Mouse (Mus musculus) hindbrain, postnatal 0 days (tissue): ENCODE results near the gene Cysrt1. TPM values are rescaled to one million over a fixed set of nuclear protein-coding genes. Genes with fewer than 3 reads are reported as not detected.
A peak's percentile ranks its signal among the peaks of the same experiment; 100 is the strongest.
"Not testable (repeated sequence)": the region's sequence is repeated elsewhere in the genome, so short reads cannot be mapped to it uniquely, and the experiment has no call there.

Source experiments
- ATAC-seq: fragments of 200-750 bp; cut with Nextera tagmentation; 2 replicates; pipeline ENCODE4 v1.8.0; 2017; ENCODE audit warnings: mild to moderate bottlenecking, moderate TSS enrichment, moderate library complexity
- DNase-seq: peaks from one replicate; pipeline ENCODE4 v3.0.0-alpha.2; 2015; ENCODE audit warnings: low spot score
- H3K27ac ChIP-seq: fragments of 300-500 bp; sonication (generic); 2 replicates; pipeline ENCODE4 v1.5.1; 2014; ENCODE audit warnings: mild to moderate bottlenecking
- H3K27me3 ChIP-seq: fragments of 300-500 bp; sonication (generic); 2 replicates; pipeline ENCODE4 v1.6.1; 2014; ENCODE audit warnings: low read length, mixed read lengths; ENCODE audit not compliant: insufficient read depth
- H3K36me3 ChIP-seq: fragments of 300-500 bp; sonication (generic); 2 replicates; pipeline ENCODE4 v1.6.1; 2014; ENCODE audit warnings: low read length, mixed read lengths; ENCODE audit not compliant: insufficient read depth
- H3K4me1 ChIP-seq: fragments of 300-500 bp; sonication (generic); 2 replicates; pipeline ENCODE4 v1.6.1; 2014; ENCODE audit warnings: antibody characterized with exemption, low read length, mixed read lengths; ENCODE audit not compliant: insufficient read depth
- H3K4me2 ChIP-seq: fragments of 300-500 bp; sonication (generic); 2 replicates; pipeline ENCODE4 v1.6.1; 2014; ENCODE audit warnings: low read depth, mild to moderate bottlenecking, low read length, moderate library complexity, mixed read lengths
- H3K4me3 ChIP-seq: fragments of 300-500 bp; sonication (generic); 2 replicates; pipeline ENCODE4 v1.5.1; 2014; ENCODE audit warnings: low read length
- H3K9ac ChIP-seq: fragments of 300-500 bp; sonication (generic); replicated peaks from 2 replicates; pipeline ENCODE4 v1.6.1; 2014; ENCODE audit warnings: mild to moderate bottlenecking, low read length, moderate library complexity, mixed read lengths
- H3K9me3 ChIP-seq: fragments of 300-500 bp; sonication (generic); 2 replicates; pipeline ENCODE4 v1.6.1; 2016; ENCODE audit warnings: low read length, mixed read lengths
- CTCF ChIP-seq: IDR thresholded peaks from 2 replicates; pipeline ENCODE4 v1.5.1; 2016; ENCODE audit warnings: antibody characterized with exemption, control low read depth, low read depth
- WGBS: fragments of 180-500 bp; shearing (Covaris S2); extraction: QIAGEN DNeasy Blood & Tissue Kit; methylation state at CpG from one replicate; pipeline ENCODE4 v1.1.7; 2014; 5-methylcytosine and 5-hydroxymethylcytosine counted together
- polyA plus RNA-seq: library from polyadenylated mRNA; unstranded; fragments of >200 nt; fragmentation: Nextera tagmentation; extraction: Ambion mirVana; gene quantifications from 2 replicates; pipeline ENCODE4 v1.2.1, GENCODE M21; 2015
- total RNA-seq: library from RNA; depleted of rRNA; stranded (reverse); fragments of >200 nt; gene quantifications from 2 replicates; pipeline ENCODE4 v1.2.3, GENCODE M21; 2014

Gene Cysrt1
- total and polyA plus RNA-seq, 2 experiments from 2014 or later: 0.24 TPM; not detected in 1

- DNase-seq (peak; percentile 98), ATAC-seq (peak; percentile 97)
- H3K9ac ChIP-seq: peak within 1 kb of the TSS; percentile 66
- H3K4me1 ChIP-seq: peaks cover 38% of the 10 kb centered on the region
- H3K27ac ChIP-seq: peak within 1 kb of the TSS; percentile 79
- peak within 1 kb of the TSS; percentile 60 for H3K4me3 ChIP-seq
- no peaks in the 10 kb centered on the region for H3K27me3 ChIP-seq
- H3K4me2 ChIP-seq: peak within 1 kb of the TSS; percentile 76
- under 1% methylated on average over 39 of the region's 39 CpGs for WGBS
- no peaks in the 10 kb centered on the region for H3K9me3 ChIP-seq
- no peaks in the 10 kb centered on the region for H3K36me3 ChIP-seq
- no peak; the same call in 1 of the 2 replicates for TF ChIP-seq CTCF
Observed at GRCm38 (mm10) chr2:25262291-25262767, 20.1 kb upstream of the Cysrt1 start, which contains the start of gene Tprn. Tprn (plus strand) TSS chr2:25262618.

DNA sequence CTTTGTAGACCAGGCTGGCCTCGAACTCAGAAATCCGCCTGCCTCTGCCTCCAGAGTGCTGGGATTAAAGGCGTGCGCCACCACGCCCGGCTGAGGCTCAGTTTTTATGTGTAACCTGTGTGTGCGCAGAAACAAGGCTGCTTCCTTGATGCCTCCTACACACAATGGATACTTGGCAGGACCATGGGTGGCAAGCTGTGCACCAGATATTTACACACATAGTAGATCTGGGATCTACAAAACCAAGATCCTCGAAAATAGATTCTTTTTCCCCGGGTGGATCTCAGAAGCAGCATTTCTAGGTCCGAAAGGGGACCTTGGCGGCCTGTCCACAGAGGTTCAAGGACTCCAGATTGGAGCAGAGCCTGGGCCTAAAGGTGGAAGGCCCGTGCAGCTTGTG lies 19.6 kb upstream of the Cysrt1 start:
- WGBS: 43% methylated on average over 11 of the region's 12 CpGs
- H3K27me3 ChIP-seq: no peaks in the 10 kb centered on the region
- ATAC-seq: no peak
- peaks cover 33% of the 10 kb centered on the region for H3K4me1 ChIP-seq
- peak overlapping the region; percentile 28; the same call in 1 of the 2 replicates for H3K9ac ChIP-seq
- H3K36me3 ChIP-seq: no peaks in the 10 kb centered on the region
- peak overlapping the region; percentile 79 for H3K27ac ChIP-seq
- H3K4me2 ChIP-seq: peak overlapping the region; percentile 76
- TF ChIP-seq CTCF: no peak
- DNase-seq: no peak
- peak overlapping the region; percentile 60 for H3K4me3 ChIP-seq
- no peaks in the 10 kb centered on the region for H3K9me3 ChIP-seq

DNA sequence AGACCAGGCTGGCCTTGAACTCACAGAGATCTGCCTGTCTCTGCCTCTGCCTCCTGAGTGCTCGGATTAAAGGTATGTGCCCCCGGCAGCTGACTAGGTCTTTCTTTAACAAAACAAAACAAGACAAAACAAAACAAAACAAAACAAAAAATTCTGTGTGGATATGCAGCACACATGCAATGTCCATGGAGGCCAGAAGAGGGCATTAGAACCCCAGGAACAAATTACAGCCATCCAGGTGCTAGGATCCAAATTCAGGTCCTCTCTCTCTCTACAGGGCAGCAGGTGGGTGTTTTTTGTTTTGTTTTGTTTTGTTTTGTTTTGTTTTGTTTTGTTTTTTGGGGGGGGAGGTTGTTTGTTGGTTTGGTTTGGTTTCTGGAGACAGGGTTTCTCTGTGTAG lies 16.6 kb upstream of the Cysrt1 start:
- Histone ChIP-seq H3K4me2 (no peak overlapping the region), H3K9ac (no peak overlapping the region), H3K9me3 (no peaks in the 10 kb centered on the region), H3K36me3 (no peaks in the 10 kb centered on the region), H3K4me1 (peaks cover 18% of the 10 kb centered on the region), H3K27ac (no peak overlapping the region), H3K4me3 (no peak overlapping the region), H3K27me3 (no peaks in the 10 kb centered on the region)
- ATAC-seq (no peak), DNase-seq (no peak)
- WGBS: 67% methylated on average over 2 of the region's 2 CpGs
- peak; percentile 60 for TF ChIP-seq CTCF

DNA sequence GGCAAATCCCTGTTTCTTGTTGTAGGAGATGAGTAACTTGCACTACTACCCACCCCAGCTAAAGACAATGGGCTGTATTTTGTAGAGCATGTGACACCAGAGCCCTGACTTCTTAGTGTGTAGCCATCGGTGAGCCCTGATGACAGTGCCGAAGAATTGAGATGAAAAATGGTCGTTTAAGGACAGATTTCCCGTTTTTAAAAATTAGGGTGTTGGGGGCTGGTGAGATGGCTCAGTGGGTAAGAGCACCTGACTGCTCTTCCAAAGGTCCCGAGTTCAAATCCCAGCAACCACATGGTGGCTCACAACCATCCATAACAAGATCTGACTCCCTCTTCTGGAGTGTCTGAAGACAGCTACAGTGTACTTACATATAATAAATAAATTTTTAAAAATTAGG lies 15.0 kb upstream of the Cysrt1 start:
- not testable (repeated sequence) for DNase-seq, H3K27ac ChIP-seq, H3K36me3 ChIP-seq, H3K9me3 ChIP-seq, H3K4me3 ChIP-seq, ATAC-seq, H3K9ac ChIP-seq, H3K4me2 ChIP-seq, H3K27me3 ChIP-seq
- peaks cover 13% of the 10 kb centered on the region for H3K4me1 ChIP-seq
- WGBS: 87% methylated on average over 5 of the region's 5 CpGs

GRCm38 (mm10) chr2:25256443-25257109 lies 14.3 kb upstream of the Cysrt1 start:
- H3K27ac ChIP-seq, ATAC-seq, DNase-seq, H3K9me3 ChIP-seq, H3K36me3 ChIP-seq, H3K27me3 ChIP-seq: not testable (repeated sequence)
- peak overlapping the region; percentile 89 for H3K4me3 ChIP-seq
- H3K4me2 ChIP-seq: peak overlapping the region; percentile 76
- WGBS: 57% methylated on average over 11 of the region's 12 CpGs
- H3K4me1 ChIP-seq: peaks cover 13% of the 10 kb centered on the region
- H3K9ac ChIP-seq: peak overlapping the region; percentile 79
- peak; percentile 44 for TF ChIP-seq CTCF

- 0% methylated on average over 39 of the region's 39 CpGs for WGBS
- Histone ChIP-seq H3K4me3 (peak within 1 kb of the TSS; percentile 89), H3K27ac (peak within 1 kb of the TSS; percentile 84), H3K9ac (peak within 1 kb of the TSS; percentile 79), H3K4me1 (peaks cover 13% of the 10 kb centered on the region), H3K4me2 (peak within 1 kb of the TSS; percentile 76), H3K27me3 (no peaks in the 10 kb centered on the region), H3K9me3 (no peaks in the 10 kb centered on the region), H3K36me3 (peaks cover 10% of the 10 kb centered on the region; the same call in 1 of the 2 replicates)
- ATAC-seq: peak; percentile 91
- no peak for TF ChIP-seq CTCF
- peak; percentile 94 for DNase-seq
Observed at GRCm38 (mm10) chr2:25255284-25255779, 13.1 kb upstream of the Cysrt1 start, which contains the start of gene Tmem203. Tmem203 (plus strand) TSS chr2:25255439.

DNA sequence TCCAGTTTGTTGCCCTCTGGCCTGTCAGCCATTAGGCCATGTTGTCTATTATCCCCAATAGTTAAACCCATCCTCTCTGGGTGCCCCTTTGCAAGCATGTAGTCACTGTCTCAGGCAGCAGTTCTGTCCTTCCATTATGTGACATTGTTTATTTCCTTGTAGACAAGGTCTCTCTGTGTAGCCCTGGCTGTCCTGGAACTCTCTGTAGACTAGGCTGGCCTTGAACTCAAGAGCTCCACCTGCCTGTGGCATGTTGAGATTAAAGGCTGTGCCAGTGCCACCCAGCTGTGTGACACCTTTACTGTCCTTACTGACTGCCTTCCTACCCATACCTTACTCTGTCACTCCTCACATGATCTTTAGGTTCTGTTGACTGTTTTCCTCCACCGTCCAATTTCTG lies 10.1 kb upstream of the Cysrt1 start:
- H3K27me3 ChIP-seq: no peaks in the 10 kb centered on the region
- ATAC-seq: no peak
- no peak overlapping the region for H3K4me2 ChIP-seq
- DNase-seq: no peak
- peaks cover 13% of the 10 kb centered on the region for H3K4me1 ChIP-seq
- no peaks in the 10 kb centered on the region for H3K9me3 ChIP-seq
- no peak overlapping the region for H3K27ac ChIP-seq
- H3K4me3 ChIP-seq: no peak overlapping the region
- 85% methylated on average over 1 of the region's 1 CpGs for WGBS
- peak; percentile 54 for TF ChIP-seq CTCF
- no peak overlapping the region for H3K9ac ChIP-seq
- peaks cover 10% of the 10 kb centered on the region; the same call in 1 of the 2 replicates for H3K36me3 ChIP-seq
